Mouse (Mus musculus): Measurements from ENCODE around the gene Pptc7.

The Pptc7 gene

GRCm38 (mm10) chr5:122284183-122285028, at the start of gene Pptc7:
Gene Pptc7, plus strand, starts transcription at chr5:122284365.
- DNase-seq (ENCODE audit: low read depth, low spot score): no peak

- no peak for DNase-seq (ENCODE audit: low read depth, low spot score)
These were observed 48.8 kb upstream of the Pptc7 start for GRCm38 (mm10) chr5:122235196-122235836.

- no peak for DNase-seq (ENCODE audit: low read depth, low spot score)
These were observed 47.0 kb upstream of the Pptc7 start for GRCm38 (mm10) chr5:122237200-122237599.

- no peak for DNase-seq (ENCODE audit: low read depth, low spot score)
These were observed 44.5 kb upstream of the Pptc7 start for GRCm38 (mm10) chr5:122239618-122240017.

GRCm38 (mm10) chr5:122240521-122240920, 43.6 kb upstream of the Pptc7 start:
- no peak for DNase-seq (ENCODE audit: low read depth, low spot score)

GRCm38 (mm10) chr5:122240989-122241388, 43.2 kb upstream of the Pptc7 start:
- DNase-seq (ENCODE audit: low read depth, low spot score): no peak

GRCm38 (mm10) chr5:122242521-122243123, 41.5 kb upstream of the Pptc7 start:
- no peak for DNase-seq (ENCODE audit: low read depth, low spot score)

- no peak for DNase-seq (ENCODE audit: low read depth, low spot score)
These were observed 40.2 kb upstream of the Pptc7 start for GRCm38 (mm10) chr5:122243781-122244523.

- DNase-seq (ENCODE audit: low read depth, low spot score): no peak
These were observed 39.0 kb upstream of the Pptc7 start for GRCm38 (mm10) chr5:122245186-122245585.

- DNase-seq (ENCODE audit: low read depth, low spot score): no peak
These were observed 37.5 kb upstream of the Pptc7 start for GRCm38 (mm10) chr5:122246547-122247167.

GRCm38 (mm10) chr5:122247529-122247928, 36.6 kb upstream of the Pptc7 start:
- DNase-seq (ENCODE audit: low read depth, low spot score): no peak

GRCm38 (mm10) chr5:122247934-122248333, 36.2 kb upstream of the Pptc7 start:
- DNase-seq (ENCODE audit: low read depth, low spot score): no peak

- no peak for DNase-seq (ENCODE audit: low read depth, low spot score)
These were observed 34.9 kb upstream of the Pptc7 start for GRCm38 (mm10) chr5:122249281-122249680.

GRCm38 (mm10) chr5:122251895-122252606, 32.1 kb upstream of the Pptc7 start:
- no peak for DNase-seq (ENCODE audit: low read depth, low spot score)

- no peak for DNase-seq (ENCODE audit: low read depth, low spot score)
These were observed 26.0 kb upstream of the Pptc7 start for GRCm38 (mm10) chr5:122258027-122258741.

- DNase-seq (ENCODE audit: low read depth, low spot score): no peak
These were observed 22.1 kb upstream of the Pptc7 start for GRCm38 (mm10) chr5:122262104-122262503.

- DNase-seq (ENCODE audit: low read depth, low spot score): peak; percentile 90
These were observed 19.9 kb upstream of the Pptc7 start, which contains the start of gene Tctn1 for GRCm38 (mm10) chr5:122263933-122264905. Gene Tctn1, minus strand, starts transcription at chr5:122264460.

GRCm38 (mm10) chr5:122265187-122265586, 19.0 kb upstream of the Pptc7 start:
- no peak for DNase-seq (ENCODE audit: low read depth, low spot score)

- no peak for DNase-seq (ENCODE audit: low read depth, low spot score)
These were observed 18.2 kb upstream of the Pptc7 start for GRCm38 (mm10) chr5:122265942-122266341.
